Mouse (Mus musculus): ENCODE data around the gene Ralgapb.

- no peak for TF ChIP-seq CTCF (IDR thresholded peaks at IDR 0.05; ENCODE audit: low read depth, low read length)
- no peak for TF ChIP-seq POLR2A (IDR thresholded peaks at IDR 0.05; ENCODE audit: insufficient read depth, low read length)
- TF ChIP-seq EP300 (IDR thresholded peaks at IDR 0.05; ENCODE audit: insufficient read depth, low read depth, low read length), result no peak
Measured at GRCm38 (mm10) chr2:158477640-158478039, 68.0 kb downstream of the Ralgapb start.
